36 mouse cellular contexts compared by ENCODE assay signal in the genomic region with DNA sequence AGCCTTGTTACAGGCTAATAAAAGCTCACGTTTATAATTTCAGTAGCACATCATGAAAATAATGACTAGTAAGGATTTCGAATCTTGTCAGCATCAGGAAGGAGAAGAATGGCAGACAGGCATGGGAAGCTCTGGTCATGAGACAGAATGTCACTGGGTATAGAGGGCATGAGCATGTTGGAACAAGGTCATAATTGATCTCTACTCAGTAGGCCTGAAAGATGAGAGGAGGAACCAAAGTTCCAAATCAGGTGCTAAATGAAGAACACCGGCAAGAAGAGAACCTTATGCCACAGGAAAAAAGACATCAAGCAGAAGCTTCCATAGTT.
"Had no signal": no experiment of that assay in that cellular context is flagged by ENCODE, and none has a peak within 500 bp of the region (broad histone marks: within the 10 kb centered on the region; RNA-seq: fewer than 3 reads in every experiment).

No protein-coding gene starts in this region.

- DNase-seq: heart, adult 18-20 months; heart, adult 2 months; heart, postnatal 10 days; heart, postnatal 14 days; heart, postnatal 36 days; heart, postnatal 4 days; kidney, adult 11 months; kidney, adult 18-20 months; kidney, adult 2 months; kidney, adult 8-10 months; kidney, adult 9 months; kidney, postnatal 10 days; kidney, postnatal 14 days; kidney, postnatal 25 days; kidney, postnatal 36 days; kidney, postnatal 4 days; layer of hippocampus, adult 9-11 months had no signal

- H3K4me2 ChIP-seq: heart, embryonic 11.5 days; heart, embryonic 12.5 days; heart, embryonic 13.5 days; heart, embryonic 15.5 days; hindbrain, embryonic 12.5 days; hindbrain, embryonic 13.5 days; hindbrain, embryonic 14.5 days; hindbrain, embryonic 15.5 days; intestine, embryonic 15.5 days; kidney, embryonic 15.5 days had no signal

- H3K36me3 ChIP-seq: heart, embryonic 10.5 days; heart, embryonic 12.5 days; heart, embryonic 13.5 days; heart, embryonic 15.5 days; hindbrain, embryonic 10.5 days; hindbrain, embryonic 12.5 days; hindbrain, embryonic 13.5 days; hindbrain, embryonic 15.5 days; intestine, embryonic 15.5 days; kidney, embryonic 15.5 days had no signal

- ATAC-seq: hindbrain, embryonic 16.5 days; hindbrain, postnatal 0 days; inflammation-experienced regulatory T-cells, adult 6 months; intestine, embryonic 15.5 days; intestine, embryonic 16.5 days; intestine, postnatal 0 days had no signal

- H3K27me3 ChIP-seq: heart, embryonic 12.5 days; heart, embryonic 13.5 days; heart, embryonic 15.5 days; hindbrain, embryonic 12.5 days; hindbrain, embryonic 13.5 days; hindbrain, embryonic 15.5 days; intestine, embryonic 15.5 days; kidney, embryonic 15.5 days had no signal

- H3K4me1 ChIP-seq: heart, embryonic 10.5 days; heart, embryonic 12.5 days; heart, embryonic 13.5 days; heart, embryonic 15.5 days; hindbrain, embryonic 10.5 days; hindbrain, embryonic 12.5 days; hindbrain, embryonic 13.5 days; hindbrain, embryonic 15.5 days; intestine, embryonic 15.5 days; kidney, embryonic 15.5 days had no signal

- H3K9ac ChIP-seq: heart, embryonic 12.5 days; heart, embryonic 13.5 days; heart, embryonic 15.5 days; hindbrain, embryonic 12.5 days; hindbrain, embryonic 13.5 days; hindbrain, embryonic 14.5 days; hindbrain, embryonic 15.5 days; intestine, embryonic 15.5 days; kidney, embryonic 15.5 days had no signal

- H3K27ac ChIP-seq: heart, adult 2 months; heart, embryonic 10.5 days; heart, embryonic 13.5 days; heart, embryonic 15.5 days; hindbrain, embryonic 10.5 days; hindbrain, embryonic 12.5 days; hindbrain, embryonic 13.5 days; hindbrain, embryonic 14.5 days; hindbrain, embryonic 15.5 days; hindbrain, postnatal 0 days; intestine, embryonic 15.5 days; kidney, embryonic 15.5 days; kidney, postnatal 0 days; layer of hippocampus, adult 2 months had no signal

- H3K9me3 ChIP-seq: heart, embryonic 10.5 days; heart, embryonic 12.5 days; heart, embryonic 13.5 days; heart, embryonic 15.5 days; hindbrain, embryonic 10.5 days; hindbrain, embryonic 12.5 days; hindbrain, embryonic 13.5 days; hindbrain, embryonic 15.5 days; intestine, embryonic 15.5 days; kidney, embryonic 15.5 days had no signal

- H3K4me3 ChIP-seq: heart, adult 2 months; heart, embryonic 10.5 days; heart, embryonic 12.5 days; heart, embryonic 13.5 days; heart, embryonic 15.5 days; hindbrain, embryonic 10.5 days; hindbrain, embryonic 12.5 days; hindbrain, embryonic 13.5 days; hindbrain, embryonic 15.5 days; intestine, embryonic 15.5 days; kidney, embryonic 15.5 days; layer of hippocampus, adult 2 months had no signal
